Mouse (Mus musculus) kidney, embryonic 15.5 days (tissue): ENCODE data around the gene Nek7. TPM values are rescaled to one million over a fixed set of nuclear protein-coding genes. Genes with fewer than 3 reads are reported as not detected.
A peak's percentile ranks its signal among the peaks of the same experiment; 100 is the strongest.

Experiments
- ATAC-seq: fragments of 200-750 bp; cut with Nextera tagmentation; replicated peaks from 2 replicates; pipeline ENCODE4 v1.8.0; 2017; ENCODE audit warnings: moderate TSS enrichment; ENCODE audit not compliant: low FRiP score
- H3K27ac ChIP-seq: fragments of 300-500 bp; sonication (generic); 2 replicates; pipeline ENCODE4 v1.5.1; 2015; ENCODE audit warnings: mild to moderate bottlenecking, inconsistent platforms
- H3K27me3 ChIP-seq: fragments of 300-500 bp; sonication (generic); 2 replicates; pipeline ENCODE4 v1.6.1; 2015; ENCODE audit warnings: inconsistent platforms
- H3K36me3 ChIP-seq: fragments of 300-500 bp; sonication (generic); 2 replicates; pipeline ENCODE4 v1.6.1; 2015; ENCODE audit warnings: inconsistent platforms
- H3K4me1 ChIP-seq: fragments of 300-500 bp; sonication (generic); 2 replicates; pipeline ENCODE4 v1.6.1; 2015; ENCODE audit warnings: inconsistent platforms
- H3K4me2 ChIP-seq: fragments of 300-500 bp; sonication (generic); 2 replicates; pipeline ENCODE4 v1.6.1; 2015; ENCODE audit warnings: moderate library complexity, mild to moderate bottlenecking, inconsistent platforms
- H3K4me3 ChIP-seq: fragments of 300-500 bp; sonication (generic); replicated peaks from 2 replicates; pipeline ENCODE4 v1.5.1; 2015; ENCODE audit warnings: mild to moderate bottlenecking, inconsistent platforms
- H3K9ac ChIP-seq: fragments of 300-500 bp; sonication (generic); 2 replicates; pipeline ENCODE4 v1.6.1; 2015; ENCODE audit warnings: mild to moderate bottlenecking, inconsistent platforms
- H3K9me3 ChIP-seq: fragments of 300-500 bp; sonication (generic); replicated peaks from 2 replicates; pipeline ENCODE4 v1.6.1; 2016; ENCODE audit warnings: inconsistent platforms
- WGBS: fragments of 180-500 bp; shearing (Covaris S2); methylation state at CpG from one replicate; pipeline ENCODE4 v1.1.7; 2015; ENCODE audit warnings: mixed read lengths; 5-methylcytosine and 5-hydroxymethylcytosine counted together
- polyA plus RNA-seq: library from polyadenylated mRNA; unstranded; fragments of >200 nt; fragmentation: Nextera tagmentation; extraction: Ambion mirVana; gene quantifications from 2 replicates; pipeline ENCODE4 v1.2.1, GENCODE M21; 2015

The Nek7 gene
- polyA plus RNA-seq: 42.7 and 42.8 TPM in 2 replicates

DNA sequence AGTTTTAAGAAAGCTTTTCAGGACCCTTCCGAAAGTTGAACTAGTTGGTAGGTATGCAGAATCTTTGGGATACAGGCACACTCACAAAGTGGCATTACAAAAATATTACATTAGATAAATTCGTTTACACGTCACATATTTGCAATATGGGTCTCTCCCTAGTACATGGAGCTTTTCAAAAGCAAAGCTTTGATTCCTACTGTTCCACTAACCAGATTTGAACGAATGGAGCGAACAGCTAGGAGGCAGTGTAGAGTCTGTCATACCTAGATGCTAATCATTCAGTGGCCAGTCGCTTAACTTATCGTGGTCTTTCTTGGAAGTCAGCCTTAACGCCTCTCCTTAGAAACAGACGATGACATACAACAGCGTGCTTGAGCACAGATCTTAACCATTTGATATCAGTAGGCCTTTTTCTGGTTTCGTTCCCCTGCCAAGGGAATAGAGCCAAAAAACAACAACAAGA lies at the start of gene Nek7:
Nek7 (minus strand) TSS at position 146 of the 466 bp plus-strand sequence.
- WGBS: 2% methylated on average over 11 of the region's 11 CpGs
- ATAC-seq: 0 out of 2 replicates have a peak, but pooled peaks have one; percentile 4
- Histone ChIP-seq H3K9ac (peak within 1 kb of the TSS; percentile 92), H3K4me3 (peak within 1 kb of the TSS; percentile 93), H3K27me3 (no peaks in the 10 kb centered on the region), H3K4me1 (peaks cover 22% of the 10 kb centered on the region), H3K27ac (peak within 1 kb of the TSS; percentile 99), H3K9me3 (no peaks in the 10 kb centered on the region), H3K36me3 (no peaks in the 10 kb centered on the region), H3K4me2 (peak within 1 kb of the TSS; percentile 69)

DNA sequence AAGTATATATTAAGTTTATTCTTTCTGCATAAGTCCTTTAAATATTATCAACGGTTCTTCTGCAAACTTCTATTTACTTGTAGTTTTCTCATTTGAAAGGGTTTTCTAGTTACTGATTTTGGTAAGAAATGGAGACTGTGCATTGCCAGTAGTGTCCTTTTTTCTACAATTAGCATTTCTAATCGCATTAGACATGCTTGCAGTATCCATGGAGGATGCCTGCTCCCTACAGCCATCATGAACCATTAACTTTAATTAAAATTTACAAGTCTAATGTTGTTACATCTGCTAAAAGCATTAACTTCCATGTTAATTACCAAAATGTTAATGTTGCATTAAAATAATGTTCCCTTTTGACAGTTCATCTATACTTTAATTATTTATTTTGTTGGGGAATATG lies 42.4 kb upstream of the Nek7 start:
- WGBS: 83% methylated on average over 2 of the region's 2 CpGs
- no peak for ATAC-seq
- H3K4me2 ChIP-seq: no peak overlapping the region
- H3K27me3 ChIP-seq: no peaks in the 10 kb centered on the region
- no peaks in the 10 kb centered on the region for H3K36me3 ChIP-seq
- H3K4me1 ChIP-seq: no peaks in the 10 kb centered on the region
- H3K9me3 ChIP-seq: no peaks in the 10 kb centered on the region
- H3K4me3 ChIP-seq: no peak overlapping the region
- no peak overlapping the region for H3K9ac ChIP-seq
- no peak overlapping the region for H3K27ac ChIP-seq

DNA sequence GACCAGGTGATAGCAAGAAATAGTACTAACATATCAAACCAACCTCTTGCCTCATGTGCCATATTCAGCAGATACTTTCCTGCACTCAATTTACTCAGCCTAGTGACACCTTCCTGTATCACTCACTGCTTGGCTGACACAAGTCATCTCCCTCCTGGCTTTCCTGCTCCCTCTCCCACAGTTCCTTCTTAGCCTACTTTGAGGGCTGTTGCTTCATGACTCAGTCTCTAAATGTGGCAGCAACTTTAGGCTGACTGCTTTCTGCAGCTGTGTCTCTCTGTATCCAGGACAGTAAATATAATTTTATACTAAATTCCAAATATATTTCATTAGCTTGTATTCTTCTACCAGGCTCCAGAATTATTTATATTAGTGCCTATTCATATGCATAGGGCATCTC lies 34.3 kb upstream of the Nek7 start:
- Histone ChIP-seq H3K4me1 (no peaks in the 10 kb centered on the region), H3K9ac (no peak overlapping the region), H3K27me3 (no peaks in the 10 kb centered on the region), H3K4me3 (no peak overlapping the region), H3K4me2 (no peak overlapping the region), H3K27ac (no peak overlapping the region), H3K9me3 (no peaks in the 10 kb centered on the region), H3K36me3 (no peaks in the 10 kb centered on the region)
- no peak for ATAC-seq

DNA sequence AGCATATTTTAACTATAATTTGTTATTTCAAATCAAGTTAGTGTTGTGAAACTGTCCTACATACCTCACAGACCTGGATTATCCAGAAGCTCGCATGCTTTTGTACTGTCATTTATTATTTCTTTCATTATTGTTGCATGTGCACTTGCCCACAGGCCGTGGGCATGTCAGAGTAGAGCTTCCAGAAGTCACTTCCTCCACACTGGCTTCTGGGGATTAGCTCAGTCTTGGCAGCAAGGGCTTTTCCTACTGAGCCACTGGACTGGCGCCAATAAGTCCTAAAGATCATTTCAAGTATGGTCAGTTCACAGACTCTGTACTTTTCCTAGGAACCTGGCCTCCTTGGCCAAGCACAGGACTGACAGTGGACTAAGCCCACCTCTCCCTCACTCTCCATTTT lies 25.1 kb upstream of the Nek7 start:
- H3K4me1 ChIP-seq: no peaks in the 10 kb centered on the region
- ATAC-seq: no peak
- no peak overlapping the region for H3K27ac ChIP-seq
- no peaks in the 10 kb centered on the region for H3K27me3 ChIP-seq
- H3K4me2 ChIP-seq: no peak overlapping the region
- WGBS: 71% methylated on average over 3 of the region's 3 CpGs
- H3K4me3 ChIP-seq: no peak overlapping the region
- no peaks in the 10 kb centered on the region for H3K36me3 ChIP-seq
- no peak overlapping the region for H3K9ac ChIP-seq
- no peaks in the 10 kb centered on the region for H3K9me3 ChIP-seq

DNA sequence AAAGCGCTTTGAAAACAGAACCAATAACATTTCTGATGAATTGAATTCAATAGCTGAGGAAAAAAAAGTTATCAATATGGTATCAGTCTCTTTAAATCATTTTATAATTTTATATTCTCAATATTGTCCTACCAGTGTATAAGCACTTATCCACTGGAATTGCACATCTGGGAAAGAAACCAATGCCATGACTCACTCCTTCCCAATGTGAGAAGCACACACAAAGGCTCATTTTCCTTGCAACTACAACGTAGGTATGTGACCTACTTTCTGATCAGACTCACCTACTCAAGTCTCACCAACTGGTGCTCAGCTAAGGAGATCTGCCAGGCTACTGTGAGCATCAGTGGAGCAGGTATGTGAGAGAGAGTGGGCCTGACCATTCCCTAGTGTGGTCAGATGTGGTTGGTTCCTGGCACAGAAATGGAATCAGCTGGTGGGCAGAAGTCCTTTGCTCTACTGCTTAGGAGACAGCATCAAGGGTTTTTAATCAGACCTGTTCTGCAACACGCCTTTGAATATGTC lies 23.4 kb upstream of the Nek7 start:
- no peak overlapping the region for H3K4me2 ChIP-seq
- H3K36me3 ChIP-seq: no peaks in the 10 kb centered on the region
- no peaks in the 10 kb centered on the region for H3K27me3 ChIP-seq
- no peaks in the 10 kb centered on the region for H3K4me1 ChIP-seq
- no peak for ATAC-seq
- no peaks in the 10 kb centered on the region for H3K9me3 ChIP-seq
- H3K9ac ChIP-seq: no peak overlapping the region
- WGBS: 87% methylated on average over 3 of the region's 3 CpGs
- no peak overlapping the region for H3K27ac ChIP-seq
- H3K4me3 ChIP-seq: no peak overlapping the region

DNA sequence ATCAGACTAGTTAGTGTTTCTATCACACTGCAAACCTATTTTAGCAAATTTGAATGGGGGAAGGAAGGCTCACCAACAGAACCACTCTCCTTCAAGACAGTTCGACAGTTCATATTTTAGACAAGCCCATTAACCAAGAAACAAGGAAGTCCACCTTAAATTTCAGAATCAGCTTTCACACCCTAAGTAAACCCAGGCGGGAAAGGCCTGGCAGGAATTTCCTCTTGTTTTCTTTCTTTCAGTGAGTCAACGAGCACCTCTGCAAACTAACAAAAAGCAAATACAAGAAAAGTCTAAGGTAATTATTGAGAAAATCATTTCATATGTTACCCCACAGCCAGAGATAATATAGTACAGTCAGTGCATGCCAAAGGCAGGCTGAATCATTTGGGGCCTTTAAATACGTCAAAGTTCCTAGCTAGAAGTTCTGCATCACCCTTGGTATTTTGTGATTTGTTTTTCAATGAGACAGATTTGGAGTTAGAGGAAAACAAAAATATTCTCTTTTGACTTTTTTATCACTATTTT lies 21.1 kb upstream of the Nek7 start:
- H3K36me3 ChIP-seq: no peaks in the 10 kb centered on the region
- no peaks in the 10 kb centered on the region for H3K9me3 ChIP-seq
- ATAC-seq: no peak
- no peak overlapping the region for H3K9ac ChIP-seq
- 49% methylated on average over 4 of the region's 4 CpGs for WGBS
- no peak overlapping the region for H3K27ac ChIP-seq
- H3K4me1 ChIP-seq: no peaks in the 10 kb centered on the region
- H3K4me3 ChIP-seq: no peak overlapping the region
- H3K27me3 ChIP-seq: no peaks in the 10 kb centered on the region
- H3K4me2 ChIP-seq: no peak overlapping the region

DNA sequence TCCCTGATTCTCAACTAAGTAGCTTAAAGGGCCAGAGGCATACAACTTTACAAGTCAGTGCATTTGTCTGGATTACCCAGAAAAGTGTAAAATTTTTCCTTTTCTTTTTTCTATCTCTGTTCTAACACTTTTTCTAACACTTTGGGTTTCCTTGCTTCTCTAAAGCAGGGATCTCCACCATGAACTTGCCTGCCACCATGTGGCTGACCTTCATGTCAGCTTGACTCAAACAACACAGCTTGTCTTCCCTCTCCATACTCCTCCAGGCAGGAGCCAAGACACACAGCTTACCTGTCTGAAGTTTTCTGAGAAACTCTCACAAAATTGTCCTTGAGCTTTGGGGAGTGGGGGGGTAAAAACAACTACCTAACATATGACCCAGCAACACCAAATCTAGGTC lies 17.9 kb upstream of the Nek7 start:
- no peak for ATAC-seq
- no peak overlapping the region for H3K4me3 ChIP-seq
- H3K4me1 ChIP-seq: no peaks in the 10 kb centered on the region
- no peaks in the 10 kb centered on the region for H3K9me3 ChIP-seq
- no peak overlapping the region for H3K9ac ChIP-seq
- H3K27ac ChIP-seq: no peak overlapping the region
- no peaks in the 10 kb centered on the region for H3K27me3 ChIP-seq
- H3K4me2 ChIP-seq: no peak overlapping the region
- H3K36me3 ChIP-seq: no peaks in the 10 kb centered on the region

DNA sequence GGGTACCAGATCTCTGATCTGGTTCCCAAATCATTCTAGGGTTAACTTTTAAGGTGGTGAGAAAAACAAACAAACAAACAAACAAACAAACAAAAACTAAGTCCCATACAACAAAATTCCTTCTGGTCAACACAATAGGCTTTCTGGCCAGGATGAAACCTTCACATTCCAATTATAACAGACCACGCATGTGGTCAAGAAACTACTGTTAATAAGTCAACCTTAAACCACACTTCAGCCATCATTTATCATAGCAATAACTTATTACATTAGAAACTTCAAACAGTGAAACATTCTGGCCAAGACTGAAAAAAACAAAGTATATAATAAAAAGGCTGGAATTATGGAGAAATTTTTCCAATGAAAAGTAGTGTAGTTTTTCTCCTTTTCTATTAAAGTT lies 14.6 kb upstream of the Nek7 start:
- Histone ChIP-seq H3K9me3 (no peaks in the 10 kb centered on the region), H3K36me3 (no peaks in the 10 kb centered on the region), H3K27ac (no peak overlapping the region), H3K4me3 (no peak overlapping the region), H3K9ac (no peak overlapping the region), H3K27me3 (no peaks in the 10 kb centered on the region), H3K4me2 (no peak overlapping the region), H3K4me1 (no peaks in the 10 kb centered on the region)
- WGBS: 77% methylated on average over 1 of the region's 1 CpGs
- ATAC-seq: no peak

DNA sequence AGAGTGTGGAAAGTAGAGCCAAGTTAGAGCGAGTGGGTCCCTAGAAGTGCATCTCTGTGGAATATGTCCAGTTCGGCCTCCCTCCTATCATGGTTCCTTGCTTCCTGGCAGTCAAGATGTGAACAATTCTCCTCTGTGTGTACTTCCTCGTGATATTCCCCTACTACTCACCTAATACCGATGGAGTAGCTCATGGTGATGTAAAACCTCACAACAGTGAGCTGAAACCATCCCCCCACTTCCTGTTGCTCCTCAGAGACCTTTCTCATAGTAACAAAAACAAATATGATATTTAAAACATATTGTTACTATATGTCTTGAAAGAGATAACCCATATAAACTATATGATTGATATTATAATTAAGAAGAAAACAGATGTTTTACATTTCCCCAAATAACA lies 9.0 kb upstream of the Nek7 start:
- H3K27ac ChIP-seq: no peak overlapping the region
- H3K27me3 ChIP-seq: no peaks in the 10 kb centered on the region
- H3K9me3 ChIP-seq: no peaks in the 10 kb centered on the region
- no peaks in the 10 kb centered on the region for H3K4me1 ChIP-seq
- H3K4me2 ChIP-seq: no peak overlapping the region
- ATAC-seq: no peak
- H3K36me3 ChIP-seq: no peaks in the 10 kb centered on the region
- no peak overlapping the region for H3K4me3 ChIP-seq
- 87% methylated on average over 4 of the region's 4 CpGs for WGBS
- H3K9ac ChIP-seq: no peak overlapping the region

DNA sequence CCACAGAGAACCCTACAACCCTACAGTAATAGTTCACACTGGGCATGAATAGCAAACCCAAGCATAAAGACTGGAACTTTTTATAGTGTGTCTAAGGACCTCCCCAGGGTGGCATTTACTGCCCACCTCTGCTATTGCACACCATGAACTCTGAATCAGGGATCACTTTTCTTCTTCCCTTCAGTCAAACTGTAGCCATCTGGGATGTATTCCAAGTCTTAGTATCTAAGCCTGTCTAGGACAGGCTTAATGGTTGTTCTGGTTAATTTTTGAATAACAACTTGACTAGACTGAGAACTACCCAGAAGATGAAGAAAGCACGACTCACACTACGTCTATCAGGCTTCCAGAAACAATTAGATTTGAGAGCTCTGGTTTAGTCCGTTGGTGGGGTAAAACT lies 8.5 kb upstream of the Nek7 start:
- Histone ChIP-seq H3K27me3 (no peaks in the 10 kb centered on the region), H3K4me2 (no peak overlapping the region), H3K4me3 (no peak overlapping the region), H3K9ac (no peak overlapping the region), H3K36me3 (no peaks in the 10 kb centered on the region), H3K4me1 (no peaks in the 10 kb centered on the region), H3K9me3 (no peaks in the 10 kb centered on the region), H3K27ac (no peak overlapping the region)
- WGBS: 84% methylated on average over 3 of the region's 3 CpGs
- ATAC-seq: no peak

DNA sequence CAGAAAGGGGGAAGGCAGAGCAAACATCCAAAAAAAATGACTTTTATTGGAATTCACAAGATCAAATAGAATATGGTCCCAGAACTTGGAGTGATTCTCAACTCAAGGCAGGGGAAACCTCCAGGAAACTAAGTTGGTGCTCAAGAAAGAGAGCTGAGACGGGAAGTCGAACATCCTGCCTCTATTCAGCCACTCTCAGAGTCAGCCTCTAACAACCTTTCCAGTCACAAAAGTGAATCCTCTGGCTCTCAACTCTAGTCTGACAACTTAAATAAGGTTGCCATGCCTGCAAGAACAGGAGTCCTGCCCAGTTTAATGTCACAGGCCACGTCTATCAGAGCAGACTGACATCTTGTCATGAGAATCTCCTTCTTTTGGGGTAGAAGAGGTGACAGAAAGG lies 7.9 kb upstream of the Nek7 start:
- no peak for ATAC-seq
- H3K27me3 ChIP-seq: no peaks in the 10 kb centered on the region
- no peak overlapping the region for H3K4me3 ChIP-seq
- H3K36me3 ChIP-seq: no peaks in the 10 kb centered on the region
- H3K27ac ChIP-seq: no peak overlapping the region
- 80% methylated on average over 3 of the region's 3 CpGs for WGBS
- no peak overlapping the region for H3K9ac ChIP-seq
- H3K4me2 ChIP-seq: no peak overlapping the region
- no peaks in the 10 kb centered on the region for H3K9me3 ChIP-seq
- no peaks in the 10 kb centered on the region for H3K4me1 ChIP-seq

DNA sequence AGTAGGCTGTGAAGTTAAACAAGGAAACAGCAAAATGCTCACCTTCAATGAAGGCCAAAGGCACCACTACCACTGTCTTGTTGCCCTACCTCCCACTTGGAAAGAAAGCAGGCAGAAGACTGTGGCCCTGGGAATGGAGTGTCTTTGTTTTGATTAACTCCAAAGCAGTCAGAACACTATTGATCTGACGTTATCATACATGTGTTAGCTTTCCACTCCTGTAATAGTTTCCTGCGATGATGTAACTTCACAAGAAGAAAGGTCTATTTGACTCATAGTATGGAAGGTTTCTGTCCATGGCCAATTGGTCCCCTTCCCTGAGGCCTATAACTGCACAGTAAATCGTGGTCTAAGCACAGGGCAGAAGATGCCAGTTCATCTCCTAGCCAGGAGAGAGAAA lies 6.3 kb upstream of the Nek7 start:
- H3K36me3 ChIP-seq: no peaks in the 10 kb centered on the region
- H3K9me3 ChIP-seq: no peaks in the 10 kb centered on the region
- 90% methylated on average over 3 of the region's 3 CpGs for WGBS
- no peaks in the 10 kb centered on the region for H3K27me3 ChIP-seq
- no peaks in the 10 kb centered on the region for H3K4me1 ChIP-seq
- no peak overlapping the region for H3K27ac ChIP-seq
- no peak overlapping the region for H3K4me3 ChIP-seq
- H3K9ac ChIP-seq: no peak overlapping the region
- no peak overlapping the region for H3K4me2 ChIP-seq
- ATAC-seq: no peak

DNA sequence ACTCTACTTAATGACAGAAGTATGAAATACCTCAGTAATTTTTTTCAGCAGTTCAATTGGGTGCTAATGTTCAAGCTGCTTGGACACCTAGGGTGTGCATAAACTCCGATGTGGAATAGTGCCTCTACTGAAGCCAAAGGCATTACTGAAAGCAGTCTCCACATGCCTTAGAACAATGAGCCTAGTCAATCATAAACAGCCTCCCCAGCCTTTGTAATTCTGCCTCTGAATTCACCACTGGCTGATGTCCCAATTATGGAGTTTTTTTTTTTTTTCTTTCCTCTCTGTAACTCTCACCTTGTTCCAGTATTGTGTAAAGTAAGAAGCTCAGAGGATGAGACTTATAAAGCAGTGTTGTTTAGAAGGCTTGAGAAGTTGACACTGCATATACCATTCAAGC lies 3.9 kb upstream of the Nek7 start:
- no peak overlapping the region for H3K27ac ChIP-seq
- no peaks in the 10 kb centered on the region for H3K9me3 ChIP-seq
- WGBS: 80% methylated on average over 1 of the region's 1 CpGs
- H3K27me3 ChIP-seq: no peaks in the 10 kb centered on the region
- no peak overlapping the region for H3K9ac ChIP-seq
- peaks cover 6% of the 10 kb centered on the region; the same call in 1 of the 2 replicates for H3K4me1 ChIP-seq
- ATAC-seq: no peak
- no peaks in the 10 kb centered on the region for H3K36me3 ChIP-seq
- no peak overlapping the region for H3K4me3 ChIP-seq
- no peak overlapping the region for H3K4me2 ChIP-seq
